Mouse (Mus musculus): ENCODE measurements around the gene Psmb4. TPM values are rescaled to one million over a fixed set of nuclear protein-coding genes. Genes with fewer than 3 reads are reported as not detected.
"Not testable (repeated sequence)": the region's sequence is repeated elsewhere in the genome, so short reads cannot be mapped to it uniquely, and the experiment has no call there.

The Psmb4 gene
- polyA plus RNA-seq (2016; fragmentation: Nextera tagmentation; extraction: Ambion mirVana) = 207 and 214 TPM in 2 replicates

DNA sequence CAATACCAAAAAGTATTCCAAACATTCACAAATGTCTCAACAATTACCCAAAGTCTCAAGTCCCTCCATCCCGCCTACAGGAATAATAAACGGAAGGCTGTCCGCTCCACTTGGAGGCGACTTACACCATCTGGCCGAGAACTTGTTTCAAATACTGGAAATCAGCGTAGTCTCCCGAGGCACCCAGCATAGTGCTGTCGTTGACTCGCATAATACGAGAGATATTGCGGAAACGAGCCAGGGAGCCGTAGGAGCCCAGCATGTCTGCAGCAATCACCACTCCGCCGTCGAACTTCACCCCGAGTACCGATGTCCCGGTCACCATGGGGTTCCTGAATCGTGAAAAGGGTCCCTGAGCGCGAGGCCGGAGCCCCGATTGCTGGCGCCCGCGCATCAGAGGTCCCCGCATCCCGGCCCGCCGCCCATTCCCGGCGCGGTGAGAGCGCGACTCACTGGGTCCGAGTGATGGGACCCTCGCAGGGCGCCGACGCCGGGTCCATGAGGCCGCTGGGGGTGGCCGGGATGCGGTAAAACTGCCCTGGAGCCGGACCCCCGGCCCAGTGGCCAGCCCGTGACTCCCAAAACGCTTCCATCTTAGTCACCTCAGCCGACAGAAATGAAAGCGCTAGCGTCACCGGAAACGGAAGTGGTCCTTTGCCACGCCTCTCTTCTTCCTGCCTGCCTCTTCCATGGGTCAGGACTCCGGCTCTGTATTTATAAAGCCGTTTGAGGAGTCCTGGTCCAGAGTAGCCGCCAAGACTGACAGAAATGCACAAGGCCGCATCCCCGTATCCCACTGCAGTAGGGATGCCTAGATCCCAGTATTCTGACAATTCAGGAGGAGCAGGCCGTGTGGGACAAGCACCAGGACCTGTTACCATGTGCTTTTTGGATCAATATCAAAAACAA, at the start of gene Psmb4:
Gene Psmb4, minus strand, starts transcription at position 646 of the 909 bp plus-strand sequence.
- Histone ChIP-seq H3K36me3 (peaks cover 42% of the 10 kb centered on the region), H3K4me3 (peak within 1 kb of the TSS; percentile 96), H3K9ac (peak within 1 kb of the TSS; percentile 91), H3K9me3 (replicated peaks) (no peaks in the 10 kb centered on the region), H3K27me3 (replicated peaks) (no peaks in the 10 kb centered on the region), H3K4me1 (peaks cover 25% of the 10 kb centered on the region), H3K4me2 (peak within 1 kb of the TSS; percentile 77), H3K27ac (peak within 1 kb of the TSS; percentile 80)
- ATAC-seq = peak; percentile 86
- WGBS (ENCODE audit: insufficient replicate concordance) = under 1% methylated on average over 61 of the region's 61 CpGs

DNA sequence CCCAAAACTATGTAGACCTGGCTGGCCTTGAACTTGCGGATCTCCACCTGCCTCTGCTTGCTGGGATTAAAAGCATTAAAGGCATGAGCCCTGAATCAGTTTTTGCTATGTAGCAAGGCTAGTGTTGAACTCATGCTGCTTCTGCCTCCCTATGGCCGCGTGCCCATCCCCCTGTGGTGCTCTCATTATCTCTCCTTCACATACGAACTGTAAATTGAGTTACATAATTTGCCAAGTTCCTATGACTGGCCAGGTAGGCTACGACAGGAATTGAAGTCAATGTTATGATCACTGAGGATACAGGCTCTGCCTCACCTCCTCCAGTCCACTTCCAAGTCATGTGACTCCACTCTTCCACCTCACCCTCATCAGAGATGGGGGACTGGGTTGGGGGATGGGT, 49.4 kb upstream of the Psmb4 start:
- 45% methylated on average over 5 of the region's 5 CpGs for WGBS (ENCODE audit: insufficient replicate concordance)
- not testable (repeated sequence) for H3K4me3 ChIP-seq; H3K36me3 ChIP-seq; ATAC-seq; H3K27me3 ChIP-seq (replicated peaks); H3K9me3 ChIP-seq (replicated peaks); H3K9ac ChIP-seq
- H3K4me2 ChIP-seq = 0 out of 2 replicates have a peak overlapping the region, but pooled peaks have one; percentile 22
- H3K4me1 ChIP-seq = peaks cover 64% of the 10 kb centered on the region
- 0 out of 2 replicates have a peak overlapping the region, but pooled peaks have one; percentile 58 for H3K27ac ChIP-seq

DNA sequence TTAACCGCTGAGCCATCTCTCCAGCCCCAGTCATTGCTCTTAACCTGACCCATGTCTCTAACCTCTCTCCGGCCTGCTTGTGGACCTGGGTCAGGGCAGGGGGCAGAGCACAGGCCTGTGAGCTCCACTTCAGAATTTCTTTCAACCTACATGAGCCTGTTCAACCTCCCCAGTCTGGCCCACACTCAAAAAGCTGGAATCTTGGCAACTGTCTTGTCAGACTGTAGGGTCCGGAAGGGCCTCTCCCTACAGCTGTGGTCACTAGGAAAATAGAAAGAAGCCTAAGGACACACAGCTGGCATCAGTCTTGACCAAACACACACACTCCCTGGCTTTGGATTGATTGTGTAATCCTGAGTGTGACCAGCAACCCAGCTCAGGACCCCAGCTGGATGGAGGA, 48.6 kb upstream of the Psmb4 start:
- H3K36me3 ChIP-seq; H3K9ac ChIP-seq; H3K27me3 ChIP-seq (replicated peaks); ATAC-seq; H3K9me3 ChIP-seq (replicated peaks); H3K4me3 ChIP-seq: not testable (repeated sequence)
- H3K27ac ChIP-seq = peak overlapping the region; percentile 58; the same call in 1 of the 2 replicates
- peaks cover 72% of the 10 kb centered on the region for H3K4me1 ChIP-seq
- H3K4me2 ChIP-seq = peak overlapping the region; percentile 22; the same call in 1 of the 2 replicates
- 76% methylated on average over 3 of the region's 3 CpGs for WGBS (ENCODE audit: insufficient replicate concordance)

DNA sequence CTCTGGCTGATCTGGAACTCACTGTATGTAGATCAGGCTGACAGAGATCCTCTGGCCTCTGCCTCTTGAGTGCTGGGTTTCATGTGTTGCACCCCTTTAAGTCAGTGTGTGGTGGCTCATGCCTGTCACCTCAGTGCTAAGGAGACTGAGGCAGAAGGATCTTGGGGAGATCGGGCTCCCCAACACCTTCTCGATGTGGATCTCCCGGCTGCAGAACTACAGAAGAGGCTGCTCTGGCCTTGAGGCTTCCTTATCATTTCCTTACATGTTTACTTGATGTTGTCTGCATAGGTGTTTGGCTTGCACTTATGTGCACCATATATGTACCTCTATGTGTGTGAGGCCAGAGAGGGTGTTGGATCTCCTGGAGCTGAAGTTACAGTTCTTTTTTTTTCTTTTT, 47.8 kb upstream of the Psmb4 start:
- H3K27ac ChIP-seq; H3K9me3 ChIP-seq (replicated peaks); H3K4me2 ChIP-seq; H3K36me3 ChIP-seq; ATAC-seq; H3K4me3 ChIP-seq; H3K9ac ChIP-seq; H3K27me3 ChIP-seq (replicated peaks): not testable (repeated sequence)
- 31% methylated on average over 3 of the region's 3 CpGs for WGBS (ENCODE audit: insufficient replicate concordance)
- H3K4me1 ChIP-seq = peaks cover 70% of the 10 kb centered on the region

DNA sequence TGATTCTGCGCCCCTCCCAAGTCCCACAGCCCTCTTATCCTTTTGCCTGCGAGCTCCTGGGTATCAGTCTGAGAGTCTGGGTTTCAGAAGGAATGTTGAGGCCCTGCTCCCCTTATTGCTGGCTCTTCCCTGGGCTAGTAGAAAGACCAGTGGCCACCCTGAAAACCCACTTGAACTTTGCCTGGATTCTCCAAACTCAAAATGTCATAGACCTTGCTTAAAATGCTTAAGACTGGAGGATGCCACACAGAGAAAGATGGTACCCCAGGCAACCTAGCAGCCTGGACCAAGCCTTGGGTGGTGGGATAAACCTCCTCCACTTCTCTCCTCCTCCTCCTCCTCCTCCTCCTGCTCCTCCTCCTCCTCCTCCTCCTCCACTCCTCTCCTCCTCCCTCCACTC, 46.8 kb upstream of the Psmb4 start:
- Histone ChIP-seq H3K9ac (0 out of 2 replicates have a peak overlapping the region, but pooled peaks have one; percentile 51), H3K4me2 (peak overlapping the region; percentile 74), H3K4me1 (peaks cover 70% of the 10 kb centered on the region), H3K27ac (peak overlapping the region; percentile 85), H3K4me3 (peak overlapping the region; percentile 51)
- not testable (repeated sequence) for H3K36me3 ChIP-seq; H3K27me3 ChIP-seq (replicated peaks); H3K9me3 ChIP-seq (replicated peaks)
- peak; percentile 6; the same call in 1 of the 2 replicates for ATAC-seq
- WGBS (ENCODE audit: insufficient replicate concordance) = no CpG with 5 or more reads among the region's 2 CpGs

DNA sequence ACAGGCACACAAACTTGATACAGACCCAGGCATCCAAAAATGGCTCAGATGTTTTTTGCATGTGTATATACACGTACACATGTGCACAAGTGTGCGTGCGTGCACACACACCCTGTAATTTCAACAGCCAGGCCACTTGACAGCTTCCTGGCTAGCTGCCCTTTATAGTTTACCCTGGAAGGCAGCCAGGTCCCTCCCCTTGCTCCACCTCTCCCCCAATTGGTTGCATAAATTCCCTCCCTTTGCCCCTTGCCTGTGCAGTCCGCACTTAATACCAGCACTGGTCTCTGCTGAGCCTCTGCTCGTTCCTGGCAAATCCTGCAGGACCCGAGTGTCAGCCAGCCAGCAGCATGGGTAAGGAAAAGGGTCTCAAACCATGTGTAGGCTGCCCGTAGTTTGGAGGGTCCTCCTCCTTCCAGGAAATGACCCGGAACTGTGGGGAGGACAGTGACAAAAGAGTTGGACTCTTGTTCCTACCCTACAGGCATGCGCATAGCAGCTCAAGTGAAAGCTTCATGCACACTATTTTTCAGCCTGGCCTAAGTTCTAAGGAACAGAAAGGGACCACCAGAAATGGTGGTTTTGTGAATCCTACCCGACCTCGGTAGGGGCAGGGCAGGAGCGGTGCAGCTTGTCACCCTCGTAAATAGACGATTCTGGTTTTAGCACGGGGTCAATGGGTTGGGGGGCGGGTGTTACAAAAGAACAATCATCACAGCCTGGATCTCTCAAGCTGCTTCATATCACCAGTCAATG, 46.2 kb upstream of the Psmb4 start, which contains the start of gene Selenbp1:
Gene Selenbp1, plus strand, starts transcription at position 248 of the 756 bp plus-strand sequence.
- WGBS (ENCODE audit: insufficient replicate concordance) = 11% methylated on average over 16 of the region's 16 CpGs
- no peaks in the 10 kb centered on the region for H3K36me3 ChIP-seq
- peak; percentile 80 for ATAC-seq
- peak within 1 kb of the TSS; percentile 85 for H3K27ac ChIP-seq
- peak within 1 kb of the TSS; percentile 51 for H3K4me3 ChIP-seq
- H3K9ac ChIP-seq = peak within 1 kb of the TSS; percentile 51
- H3K4me2 ChIP-seq = peak within 1 kb of the TSS; percentile 74
- H3K4me1 ChIP-seq = peaks cover 70% of the 10 kb centered on the region
- no peaks in the 10 kb centered on the region for H3K27me3 ChIP-seq (replicated peaks)
- H3K9me3 ChIP-seq (replicated peaks) = no peaks in the 10 kb centered on the region

DNA sequence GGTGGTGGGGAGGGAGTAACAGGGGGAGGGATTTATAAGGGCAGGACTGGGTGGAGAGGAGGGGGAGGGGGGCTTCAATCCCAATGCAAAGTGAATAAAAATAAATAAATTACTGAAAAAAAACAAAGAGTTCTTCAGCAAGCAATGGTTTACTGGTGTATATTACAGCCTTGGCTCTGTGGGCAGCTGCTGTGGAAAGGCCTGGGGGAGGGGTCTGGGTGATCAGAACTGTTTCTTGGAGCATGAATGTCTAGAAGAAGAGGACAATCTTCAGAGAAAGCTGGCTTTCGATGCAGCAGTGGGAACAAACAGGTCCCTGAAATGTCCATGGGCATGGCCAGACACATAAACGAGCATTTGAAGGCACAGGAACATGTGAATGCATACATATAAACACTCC, 45.5 kb upstream of the Psmb4 start:
- not testable (repeated sequence) for H3K27me3 ChIP-seq (replicated peaks); H3K9ac ChIP-seq; H3K36me3 ChIP-seq; H3K4me3 ChIP-seq; ATAC-seq; H3K9me3 ChIP-seq (replicated peaks)
- WGBS (ENCODE audit: insufficient replicate concordance) = 49% methylated on average over 2 of the region's 2 CpGs
- peak overlapping the region; percentile 85 for H3K27ac ChIP-seq
- peak overlapping the region; percentile 74 for H3K4me2 ChIP-seq
- H3K4me1 ChIP-seq = peaks cover 73% of the 10 kb centered on the region

DNA sequence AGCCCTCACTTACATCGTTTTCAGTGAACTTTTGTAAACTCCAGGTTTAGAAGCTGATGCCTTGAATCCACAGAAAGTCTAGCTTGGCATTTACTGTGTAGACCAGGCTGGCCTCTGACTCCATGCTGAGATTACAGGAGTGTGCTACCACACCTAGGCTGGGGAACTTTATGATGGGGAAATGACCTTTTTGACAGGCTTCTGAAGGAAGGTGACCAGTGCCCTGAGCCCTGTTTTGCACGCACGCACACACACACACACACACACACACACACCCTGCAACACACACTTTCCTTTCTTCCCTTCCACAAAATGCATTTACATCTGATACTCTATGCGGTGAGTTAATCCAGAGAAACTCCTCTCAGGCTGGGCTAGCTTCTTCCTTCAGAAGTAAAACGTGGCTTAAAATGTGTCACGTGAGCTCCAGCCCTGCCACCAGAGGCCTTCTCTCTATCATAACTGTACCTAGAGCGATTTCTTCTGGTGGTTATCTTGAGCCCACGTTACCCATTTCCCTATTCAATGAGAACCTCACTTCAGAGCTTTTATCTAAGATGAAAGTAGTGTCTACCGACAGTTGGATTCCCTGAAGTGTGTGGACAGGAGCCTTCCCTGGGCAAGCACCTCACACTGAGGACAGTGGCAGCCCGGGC, 44.8 kb upstream of the Psmb4 start:
- H3K4me2 ChIP-seq; H3K27me3 ChIP-seq (replicated peaks); H3K36me3 ChIP-seq; H3K9me3 ChIP-seq (replicated peaks); H3K4me3 ChIP-seq: not testable (repeated sequence)
- Histone ChIP-seq H3K9ac (0 out of 2 replicates have a peak overlapping the region, but pooled peaks have one; percentile 2), H3K4me1 (peaks cover 78% of the 10 kb centered on the region), H3K27ac (peak overlapping the region; percentile 85)
- ATAC-seq = peak; percentile 53
- 41% methylated on average over 10 of the region's 10 CpGs for WGBS (ENCODE audit: insufficient replicate concordance)

DNA sequence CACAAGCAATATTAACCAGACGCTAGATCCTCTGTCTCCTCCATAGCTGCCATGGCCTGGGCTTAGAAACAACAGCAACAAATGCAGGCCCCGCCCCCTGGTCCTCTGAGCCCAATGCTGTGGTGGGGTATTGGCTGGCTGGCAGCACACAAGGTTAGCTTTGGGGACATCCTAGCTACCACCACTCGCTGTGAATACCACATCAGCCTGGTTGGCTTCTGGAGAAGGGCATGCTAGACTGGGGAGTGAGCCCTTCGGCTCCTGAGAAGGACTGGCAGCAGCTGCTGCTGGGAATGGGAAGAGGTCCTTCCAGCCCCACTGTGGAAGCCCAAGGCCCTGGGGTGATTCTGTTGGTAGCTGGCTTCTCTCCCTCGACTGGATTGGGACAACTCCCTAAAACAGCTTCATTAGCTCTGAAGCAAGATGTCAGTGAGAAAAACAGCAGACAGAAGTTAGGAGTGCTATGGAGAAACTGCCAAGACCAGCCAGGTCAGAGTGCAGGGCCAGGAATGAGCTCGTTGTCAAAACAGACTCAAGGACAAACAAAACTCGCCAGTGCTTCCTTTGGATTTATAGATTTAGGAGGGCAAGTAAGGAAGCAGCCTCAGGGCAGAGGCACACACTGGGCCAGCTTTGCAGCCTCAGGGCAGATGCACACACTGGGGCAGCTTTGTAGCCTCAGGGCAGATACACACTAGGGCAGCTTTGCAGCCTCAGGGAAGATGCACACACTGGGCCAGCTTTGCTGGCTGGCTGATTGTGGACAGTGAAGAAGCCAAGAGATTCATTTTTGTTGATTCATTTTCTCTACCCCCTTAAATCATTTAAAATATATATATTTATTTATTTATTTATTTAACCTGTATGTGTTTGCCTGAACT, 43.9 kb upstream of the Psmb4 start:
- Histone ChIP-seq H3K9ac (0 out of 2 replicates have a peak overlapping the region, but pooled peaks have one; percentile 17), H3K4me1 (peaks cover 77% of the 10 kb centered on the region), H3K27ac (peak overlapping the region; percentile 71)
- 55% methylated on average over 7 of the region's 7 CpGs for WGBS (ENCODE audit: insufficient replicate concordance)
- not testable (repeated sequence) for H3K27me3 ChIP-seq (replicated peaks); ATAC-seq; H3K36me3 ChIP-seq; H3K9me3 ChIP-seq (replicated peaks); H3K4me2 ChIP-seq; H3K4me3 ChIP-seq

DNA sequence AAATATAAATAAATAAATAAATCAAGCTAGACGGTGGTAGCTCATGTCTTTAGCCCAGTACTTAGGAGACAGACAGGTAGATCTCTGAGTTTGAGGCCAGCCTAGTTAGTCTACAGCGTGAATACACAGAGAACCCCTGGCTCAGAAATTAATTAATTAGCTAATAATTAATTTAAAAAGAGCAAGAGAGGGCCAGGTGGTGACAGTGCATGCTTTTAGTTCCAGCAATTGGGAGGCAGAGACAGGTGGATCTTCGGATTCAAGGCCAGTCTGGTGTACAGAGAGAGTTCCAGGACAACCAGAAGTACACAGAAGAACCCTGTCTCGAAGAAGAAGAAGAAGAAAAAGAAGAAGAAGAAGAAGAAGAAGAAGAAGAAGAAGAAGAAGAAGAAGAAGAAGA, 42.2 kb upstream of the Psmb4 start:
- H3K36me3 ChIP-seq; H3K4me2 ChIP-seq; H3K27me3 ChIP-seq (replicated peaks); ATAC-seq; H3K4me3 ChIP-seq; H3K9ac ChIP-seq; H3K9me3 ChIP-seq (replicated peaks); H3K27ac ChIP-seq: not testable (repeated sequence)
- H3K4me1 ChIP-seq = peaks cover 78% of the 10 kb centered on the region
- WGBS (ENCODE audit: insufficient replicate concordance) = 80% methylated on average over 4 of the region's 4 CpGs

DNA sequence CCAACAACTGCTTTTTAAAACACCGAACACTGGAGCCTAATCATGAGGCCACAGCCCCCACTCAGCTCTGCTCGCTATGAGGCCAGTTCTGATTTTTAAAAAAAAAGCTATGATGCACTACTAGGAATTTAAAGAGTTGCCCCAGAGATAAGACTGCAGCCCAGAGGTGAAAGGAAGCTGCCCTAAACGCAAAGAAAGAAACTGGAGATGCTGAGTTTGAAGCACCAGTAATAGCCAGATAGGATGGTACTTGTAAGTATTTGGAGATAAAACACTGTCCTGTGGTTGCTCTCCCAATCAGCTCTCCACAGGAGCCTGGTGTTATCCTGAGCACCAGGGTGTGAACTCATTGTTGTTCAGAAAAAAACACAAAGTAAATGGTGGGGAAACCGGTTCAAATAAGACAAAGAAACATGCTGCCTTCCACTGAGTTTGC, 39.6 kb upstream of the Psmb4 start:
- Histone ChIP-seq H3K4me1 (peaks cover 57% of the 10 kb centered on the region), H3K4me2 (peak overlapping the region; percentile 39), H3K27ac (peak overlapping the region; percentile 72)
- ATAC-seq = peak; percentile 95
- not testable (repeated sequence) for H3K27me3 ChIP-seq (replicated peaks); H3K9ac ChIP-seq; H3K36me3 ChIP-seq; H3K4me3 ChIP-seq; H3K9me3 ChIP-seq (replicated peaks)
- 13% methylated on average over 4 of the region's 4 CpGs for WGBS (ENCODE audit: insufficient replicate concordance)
